Mouse (Mus musculus) ES-CJ7 (cell line): ENCODE results near the gene Map1b.

Source experiments
- DNase-seq: peaks from one replicate; pipeline ENCODE4 v3.0.0; 2011; ENCODE audit warnings: low read depth, low spot score

Map1b gene

GRCm38 (mm10) chr13:99528456-99528855, 12.1 kb upstream of the Map1b start:
- DNase-seq = no peak

DNA sequence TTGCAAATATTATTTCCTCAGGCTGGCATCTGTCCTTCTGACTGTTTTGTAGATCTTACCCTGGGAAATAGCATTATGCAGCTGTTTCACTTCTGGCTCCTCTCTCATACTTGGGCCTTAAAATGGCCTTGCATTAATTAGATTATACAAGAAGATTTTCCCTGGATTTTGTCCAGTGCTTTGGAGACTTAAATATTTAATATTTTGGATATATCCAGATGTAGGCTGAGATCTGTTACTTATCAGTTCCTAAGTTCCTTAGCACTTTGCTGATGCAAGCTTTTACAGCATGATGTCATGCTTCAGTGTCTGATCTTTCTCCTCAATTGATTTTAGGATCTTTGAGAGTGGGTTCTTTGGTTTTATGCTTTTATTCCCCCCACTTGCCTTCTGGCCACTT, 11.6 kb upstream of the Map1b start:
- DNase-seq = no peak

DNA sequence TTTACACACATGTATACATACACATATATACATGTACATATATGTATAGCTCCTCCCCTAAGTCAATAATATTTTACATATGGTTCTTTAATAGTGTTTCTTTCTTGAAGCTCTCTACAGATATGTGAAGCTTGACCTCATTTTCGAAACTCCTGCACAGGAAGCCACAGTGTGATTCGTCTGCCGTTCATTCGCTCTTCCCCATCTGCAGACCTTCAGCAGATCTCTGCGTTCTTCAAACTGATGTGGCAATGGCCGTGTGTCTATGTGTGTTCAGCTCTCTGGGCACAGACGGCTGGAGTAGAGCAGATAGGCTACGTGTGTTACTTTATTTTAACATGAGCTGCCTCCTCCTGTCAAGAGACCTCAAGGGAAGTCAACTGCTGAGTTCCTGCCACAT, 9.2 kb upstream of the Map1b start:
- DNase-seq = no peak

DNA sequence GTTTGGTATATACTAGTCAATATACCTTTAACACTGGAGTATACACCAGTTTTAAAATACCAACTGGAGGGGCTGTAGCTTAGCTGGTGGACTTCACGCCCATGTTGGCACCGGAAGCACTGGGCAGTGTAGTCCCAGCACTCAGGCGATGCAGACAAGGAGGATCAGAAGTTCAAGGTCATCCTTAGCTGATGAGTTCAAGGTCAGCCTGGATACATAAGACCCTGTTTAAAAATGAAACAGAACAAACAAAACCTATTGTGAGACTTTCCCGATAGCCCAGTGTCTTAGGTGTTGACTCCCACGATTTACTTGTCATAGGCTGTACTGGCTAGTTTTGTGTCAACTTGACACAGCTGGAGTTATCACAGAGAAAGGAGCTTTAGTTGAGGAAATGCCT, 1.5 kb upstream of the Map1b start:
- no peak for DNase-seq

GRCm38 (mm10) chr13:99515736-99516447, 448 bp downstream of the Map1b start:
- peak; percentile 7 for DNase-seq

GRCm38 (mm10) chr13:99514917-99515591, 1.3 kb downstream of the Map1b start:
- peak; percentile 89 for DNase-seq

DNA sequence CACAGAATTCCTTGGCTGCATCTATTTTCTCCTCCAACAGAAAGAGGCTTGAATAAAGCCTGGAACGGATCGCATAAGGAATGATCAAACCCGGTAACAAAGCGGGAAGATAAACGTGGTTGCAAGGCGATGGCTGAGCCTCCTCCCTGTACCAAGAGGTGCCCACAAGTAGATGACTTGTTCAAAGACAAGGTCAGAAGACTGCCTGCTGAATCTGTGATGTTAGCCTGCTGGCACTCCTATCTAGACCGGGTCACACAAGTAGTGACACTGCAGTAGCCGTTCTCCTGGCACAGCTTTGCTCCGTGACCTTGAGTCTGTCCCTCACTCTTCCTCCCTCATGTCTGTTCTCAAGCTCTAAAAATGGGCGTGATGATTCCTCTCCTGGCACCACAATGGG, 2.4 kb downstream of the Map1b start:
- peak; percentile 69 for DNase-seq

GRCm38 (mm10) chr13:99513138-99513537, 3.2 kb downstream of the Map1b start:
- DNase-seq = peak; percentile 78

DNA sequence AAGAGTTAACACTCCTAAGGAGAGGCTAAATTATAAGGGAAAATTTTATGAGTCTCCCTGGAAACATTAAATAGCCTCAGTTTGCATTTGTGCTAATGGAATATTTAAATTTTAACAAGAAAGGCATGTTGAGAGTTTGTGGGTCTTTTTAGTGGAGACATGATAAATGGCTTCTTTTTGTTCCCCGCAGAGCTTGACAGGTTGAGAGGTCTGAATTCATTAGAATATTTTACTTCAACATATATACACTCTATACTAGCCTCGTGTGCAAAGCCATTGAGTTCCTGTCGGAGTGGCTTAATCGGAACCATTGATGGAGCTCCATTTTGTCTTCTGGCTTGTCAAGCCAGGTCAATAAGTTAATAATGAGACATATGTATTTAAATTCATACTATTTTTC, 6.4 kb downstream of the Map1b start:
- no peak for DNase-seq

DNA sequence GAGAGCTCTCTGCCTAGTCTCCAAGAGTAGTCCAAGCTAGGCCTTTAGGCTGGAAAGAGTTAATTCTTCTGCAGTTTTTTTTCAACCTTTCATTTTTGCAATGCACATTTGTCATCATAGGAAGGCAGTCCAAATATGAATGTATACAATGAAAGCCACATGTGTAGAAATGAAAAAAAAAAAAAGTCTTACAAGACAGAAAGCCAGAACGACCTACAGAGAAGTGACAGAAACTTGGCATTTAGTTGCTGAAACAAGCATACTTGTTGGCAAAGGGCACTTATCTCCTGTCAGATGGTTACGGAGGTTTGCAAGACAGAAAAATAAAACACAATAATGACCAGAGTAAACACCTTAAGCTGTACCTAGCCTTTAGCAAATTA, 9.8 kb downstream of the Map1b start:
- no peak for DNase-seq

GRCm38 (mm10) chr13:99505826-99506579, 10.3 kb downstream of the Map1b start:
- peak; percentile 85 for DNase-seq

GRCm38 (mm10) chr13:99503370-99503979, 12.9 kb downstream of the Map1b start:
- DNase-seq = no peak

- DNase-seq = no peak
Measured at GRCm38 (mm10) chr13:99502911-99503310, 13.4 kb downstream of the Map1b start.

- no peak for DNase-seq
Measured at GRCm38 (mm10) chr13:99502126-99502744, 14.1 kb downstream of the Map1b start.

DNA sequence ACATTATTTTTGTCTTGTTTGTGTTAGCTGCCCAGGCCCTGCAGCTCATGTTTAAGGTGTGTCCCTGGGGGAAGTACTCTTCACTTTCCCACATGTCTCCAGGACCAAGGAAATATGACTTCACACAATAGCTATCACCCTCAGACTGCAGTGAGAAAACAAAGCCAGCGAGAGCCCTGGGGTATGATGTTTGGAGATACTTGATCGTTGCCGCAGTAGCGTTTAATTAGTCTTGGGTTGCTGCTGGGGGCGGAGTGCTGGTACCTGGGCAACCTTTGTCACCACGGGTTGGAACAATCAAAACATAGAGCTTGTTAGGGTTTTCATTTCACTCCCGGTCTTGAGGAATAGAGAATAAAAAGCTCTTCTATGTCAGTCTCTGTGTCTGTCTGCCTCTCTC, 14.9 kb downstream of the Map1b start:
- DNase-seq = no peak

GRCm38 (mm10) chr13:99500609-99501008, 15.7 kb downstream of the Map1b start:
- DNase-seq = peak; percentile 21

DNA sequence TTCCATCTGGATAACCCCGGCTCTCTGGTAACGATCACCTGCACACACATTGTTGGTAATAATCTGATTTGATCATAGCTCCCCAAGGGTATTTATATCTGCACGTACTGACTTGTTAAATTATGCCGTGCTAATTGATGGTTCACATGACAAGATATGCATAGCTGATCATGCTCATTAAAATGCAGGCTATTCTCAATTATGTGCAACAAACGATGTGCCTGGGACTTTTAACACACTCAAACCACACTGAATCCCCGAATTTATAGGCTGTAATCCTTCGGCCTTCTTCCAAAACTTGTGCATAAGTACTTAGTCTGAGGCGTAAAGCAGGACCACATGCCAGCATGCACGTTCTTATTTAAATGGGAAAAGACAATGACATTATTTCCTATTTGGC, 16.6 kb downstream of the Map1b start:
- peak; percentile 14 for DNase-seq

GRCm38 (mm10) chr13:99496106-99496505, 20.2 kb downstream of the Map1b start:
- DNase-seq = peak; percentile 35

DNA sequence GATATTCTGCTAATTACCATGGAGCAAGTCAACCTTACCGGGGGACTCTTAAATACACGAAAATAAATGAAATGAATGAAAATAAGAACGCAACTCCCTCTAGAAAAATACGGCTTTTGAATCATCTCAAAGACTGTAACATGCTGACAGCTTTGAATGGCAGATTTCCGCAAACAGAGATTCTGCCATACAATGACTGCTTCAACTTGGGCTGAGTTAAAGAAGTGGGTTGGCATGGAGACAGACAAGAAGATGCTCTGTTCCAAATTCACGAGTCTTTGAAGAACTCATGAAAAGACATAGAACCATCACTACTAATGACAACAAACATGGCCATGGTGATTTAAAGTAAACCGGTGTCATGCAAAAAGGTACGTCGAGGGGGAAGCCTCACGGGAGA, 21.9 kb downstream of the Map1b start:
- DNase-seq = no peak

- DNase-seq = no peak
Measured at GRCm38 (mm10) chr13:99493304-99493904, 22.9 kb downstream of the Map1b start.

- DNase-seq = no peak
Measured at GRCm38 (mm10) chr13:99492619-99493303, 23.6 kb downstream of the Map1b start.
